Mouse (Mus musculus) brain, embryonic 14.5 days (tissue): ENCODE data around the gene 4921536K21Rik. TPM values are rescaled to one million over a fixed set of nuclear protein-coding genes. Genes with fewer than 3 reads are reported as not detected.

ENCODE experiments used
- DNase-seq: peaks from one replicate; pipeline ENCODE4 v3.0.0-alpha.2; 2011; ENCODE audit warnings: low read depth
- CTCF ChIP-seq: fragments of 200-500 bp; IDR thresholded peaks from 2 replicates; pipeline ENCODE4 v1.5.1; 2012; ENCODE audit warnings: inconsistent platforms, mild to moderate bottlenecking, moderate library complexity, borderline replicate concordance; ENCODE audit not compliant: insufficient read depth, insufficient read length; ENCODE audit errors: extremely low read depth
- POLR2A ChIP-seq: fragments of 200-500 bp; IDR thresholded peaks from 2 replicates; pipeline ENCODE4 v1.6.1; 2012; ENCODE audit warnings: mild to moderate bottlenecking, inconsistent platforms, borderline replicate concordance; ENCODE audit not compliant: poor library complexity, insufficient read depth, insufficient read length, severe bottlenecking; ENCODE audit errors: extremely low read depth
- polyA plus RNA-seq: library from polyadenylated mRNA; depleted of rRNA; stranded (reverse); fragments of >200 nt; gene quantifications from 2 replicates; pipeline ENCODE4 v1.2.3, GENCODE M21; 2012; rRNA removed

4921536K21Rik gene
- polyA plus RNA-seq: 0.67 and 1.0 TPM in 2 replicates

- TF ChIP-seq POLR2A (no peak; the same call in 1 of the 2 replicates), CTCF (no peak)
- DNase-seq: peak; percentile 98
Observed at GRCm38 (mm10) chr11:3894406-3895281, at the start of gene 4921536K21Rik, which contains the start of gene Dusp18. Gene 4921536K21Rik, minus strand, starts transcription at chr11:3895098. Gene Dusp18, plus strand, starts transcription at chr11:3895240.

DNA sequence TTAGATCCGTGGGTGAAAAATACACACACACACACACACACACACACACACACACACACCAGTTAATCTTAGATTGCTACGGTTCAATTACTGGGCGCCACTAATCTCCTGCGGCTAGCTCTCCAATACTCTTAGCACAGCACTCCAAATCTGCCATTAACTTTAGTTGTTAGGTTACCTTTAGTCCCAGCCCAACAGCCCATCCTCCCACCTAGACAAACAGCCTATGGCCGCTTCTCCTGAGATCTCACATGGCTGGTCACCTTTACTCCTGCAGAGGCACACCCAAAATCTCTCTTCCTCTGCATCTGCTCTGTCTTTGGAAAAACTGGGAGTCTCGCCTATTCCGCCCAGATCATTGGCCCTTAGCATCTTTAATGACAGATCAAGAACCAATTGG is 46.5 kb upstream of the 4921536K21Rik start:
- TF ChIP-seq POLR2A (no peak), CTCF (no peak)
- no peak for DNase-seq

GRCm38 (mm10) chr11:3937321-3937874 is 42.5 kb upstream of the 4921536K21Rik start:
- no peak for TF ChIP-seq POLR2A
- no peak for TF ChIP-seq CTCF
- no peak for DNase-seq

DNA sequence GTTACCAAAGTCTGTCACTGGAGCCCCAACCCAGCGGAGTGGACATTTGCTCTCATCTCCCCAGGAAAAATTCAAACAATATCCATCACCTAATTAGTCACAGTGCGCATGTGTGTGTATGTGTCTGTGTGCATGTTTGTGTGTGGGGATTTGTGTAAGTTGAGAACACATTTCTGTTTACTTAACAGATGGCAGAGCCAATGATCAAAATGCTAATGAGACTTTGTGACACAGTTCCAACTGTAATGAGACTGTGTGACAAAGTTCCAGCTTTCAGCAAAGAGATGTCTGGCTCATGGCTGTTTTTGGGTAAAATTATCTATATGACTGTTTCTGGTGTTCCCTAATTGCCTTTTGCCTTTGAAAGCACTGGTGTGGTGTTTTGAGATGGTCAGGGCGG is 41.4 kb upstream of the 4921536K21Rik start:
- DNase-seq: peak; percentile 80
- no peak for TF ChIP-seq CTCF
- no peak for TF ChIP-seq POLR2A

GRCm38 (mm10) chr11:3935135-3935534 is 40.2 kb upstream of the 4921536K21Rik start:
- no peak for DNase-seq
- TF ChIP-seq POLR2A: no peak
- TF ChIP-seq CTCF: no peak

DNA sequence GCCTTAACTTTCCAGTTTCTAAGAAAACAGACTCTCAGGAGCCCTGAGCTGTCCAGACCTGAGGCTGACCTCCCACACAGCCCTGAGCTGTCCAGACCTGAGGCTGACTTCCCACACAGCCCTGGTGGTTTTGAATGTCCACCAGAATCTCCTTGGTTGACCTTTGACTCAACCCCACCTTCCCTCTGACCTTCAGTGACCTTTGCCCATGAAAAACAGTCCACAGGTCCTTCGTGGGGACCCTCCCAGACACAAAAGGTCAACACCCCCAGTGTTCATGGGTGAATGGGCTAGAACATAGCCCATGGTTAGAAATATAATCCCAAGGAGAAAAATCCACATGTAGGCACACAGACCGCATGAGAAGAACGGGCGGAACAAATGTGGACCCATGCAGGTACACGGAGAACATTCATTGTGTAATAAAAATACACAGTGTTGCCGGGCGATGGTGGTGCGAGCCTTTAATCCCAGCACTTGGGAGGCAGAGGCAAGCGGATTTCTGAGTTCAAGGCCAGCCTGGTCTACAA is 38.9 kb upstream of the 4921536K21Rik start:
- TF ChIP-seq POLR2A (no peak), CTCF (no peak)
- DNase-seq: no peak

GRCm38 (mm10) chr11:3931511-3932211 is 36.8 kb upstream of the 4921536K21Rik start, which contains the start of gene Tcn2:
Gene Tcn2, minus strand, starts transcription at chr11:3932159.
- TF ChIP-seq POLR2A (no peak), CTCF (no peak)
- DNase-seq: peak; percentile 89

- TF ChIP-seq CTCF: no peak
- no peak for TF ChIP-seq POLR2A
- DNase-seq: no peak
Observed at GRCm38 (mm10) chr11:3930931-3931330, 36.0 kb upstream of the 4921536K21Rik start.

DNA sequence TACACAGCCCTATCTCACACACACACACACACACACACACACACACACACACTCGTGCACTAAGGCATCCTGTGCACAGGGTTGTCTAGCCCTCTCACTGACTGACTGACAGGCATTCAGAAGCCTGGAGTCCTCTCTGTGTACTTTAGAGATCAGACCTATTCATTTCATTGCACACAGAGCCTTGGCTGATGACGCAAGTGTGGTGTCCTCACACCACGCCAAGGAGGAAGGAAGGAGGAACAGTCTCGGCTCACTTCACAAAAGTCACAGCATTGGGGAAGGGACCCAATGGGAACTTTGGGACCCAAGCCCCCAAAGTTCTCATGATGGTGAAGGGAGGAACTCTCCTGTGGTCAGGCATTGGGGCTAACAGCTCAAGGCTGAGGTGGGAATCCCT is 35.1 kb upstream of the 4921536K21Rik start:
- DNase-seq: no peak
- TF ChIP-seq POLR2A (no peak), CTCF (no peak)

DNA sequence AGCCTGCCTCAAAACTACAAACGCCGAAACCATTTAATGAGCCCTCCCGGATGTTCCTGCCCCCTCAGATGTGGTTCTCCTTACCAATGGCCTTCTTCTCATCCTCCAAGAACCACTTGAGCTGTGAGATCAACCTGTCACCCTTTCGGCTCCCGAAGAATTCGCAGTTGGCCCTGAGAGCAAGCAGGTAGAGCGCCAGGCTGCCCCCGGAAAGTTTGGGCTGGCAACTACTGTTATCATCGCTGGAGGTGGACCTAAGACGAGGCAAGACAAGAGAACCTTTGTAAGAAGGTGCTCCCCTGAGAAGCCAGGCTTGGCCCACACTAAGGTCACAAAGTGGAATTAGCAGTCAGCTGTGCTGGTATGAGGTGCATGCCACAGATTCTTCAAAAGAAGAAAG is 31.0 kb upstream of the 4921536K21Rik start:
- TF ChIP-seq CTCF (no peak), POLR2A (no peak)
- DNase-seq: no peak

- no peak for TF ChIP-seq CTCF
- no peak for DNase-seq
Observed at GRCm38 (mm10) chr11:3922731-3923130, 27.8 kb upstream of the 4921536K21Rik start.

GRCm38 (mm10) chr11:3922115-3922514 is 27.2 kb upstream of the 4921536K21Rik start:
- no peak for DNase-seq
- TF ChIP-seq POLR2A (no peak), CTCF (no peak)
